ENCODE assay signal across 12 mouse cellular contexts in the genomic region with DNA sequence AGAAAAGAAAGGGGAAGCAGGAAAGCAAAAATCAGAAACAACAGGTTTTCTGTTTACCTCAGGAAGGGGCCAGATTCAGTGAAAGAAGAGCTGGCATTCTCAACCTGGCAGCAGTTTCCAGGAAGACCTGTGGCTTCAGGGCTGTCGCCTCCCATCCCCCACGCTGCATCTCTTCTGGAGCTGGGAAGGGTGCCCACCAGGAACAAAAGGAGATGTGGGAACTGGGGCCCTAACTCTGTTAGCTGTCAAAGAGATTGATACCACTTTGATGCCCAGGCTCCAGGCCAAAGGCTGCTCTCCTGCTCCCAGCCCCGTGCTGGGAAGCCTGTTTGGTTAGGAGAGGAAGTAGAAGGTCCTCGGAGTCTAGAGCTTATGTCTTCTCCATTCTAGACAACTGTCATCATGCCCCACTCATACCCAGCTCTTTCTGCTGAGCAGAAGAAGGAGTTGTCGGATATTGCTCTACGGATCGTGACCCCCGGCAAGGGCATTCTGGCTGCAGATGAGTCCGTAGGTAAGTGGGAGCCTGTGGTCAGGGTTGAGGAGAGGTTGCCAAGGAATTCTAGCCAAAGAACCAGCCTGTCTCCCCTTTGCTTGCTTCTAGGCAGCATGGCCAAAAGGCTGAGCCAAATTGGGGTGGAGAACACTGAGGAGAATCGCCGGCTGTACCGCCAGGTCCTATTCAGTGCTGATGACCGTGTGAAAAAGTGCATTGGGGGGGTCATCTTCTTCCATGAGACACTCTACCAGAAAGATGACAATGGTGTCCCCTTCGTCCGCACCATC. TPM values are rescaled to one million over a fixed set of nuclear protein-coding genes. Genes with fewer than 3 reads are reported as not detected.
DNase-seq lines count a peak whose midpoint lies in the region; ATAC-seq lines count a peak whose summit lies in the region.
"Had no signal": no experiment of that assay in that cellular context is flagged by ENCODE, and none has a peak within 500 bp of the region (broad histone marks: within the 10 kb centered on the region; RNA-seq: fewer than 3 reads in every experiment).

No protein-coding gene starts in this region.

- peaks cover 43% of the 10 kb centered on the region for H3K36me3 ChIP-seq in forebrain, embryonic 13.5 days (ENCODE audit: poor library complexity, severe bottlenecking)
- H3K36me3 ChIP-seq in forebrain, embryonic 11.5 days (ENCODE audit: control insufficient read depth, insufficient read depth, low read length): peaks cover 3% of the 10 kb centered on the region; the same call in 1 of the 2 replicates
- no peaks in the 10 kb centered on the region for H3K36me3 ChIP-seq in hindbrain, embryonic 14.5 days (replicated peaks; ENCODE audit: control insufficient read depth, insufficient read depth)

- no peaks in the 10 kb centered on the region for H3K9me3 ChIP-seq in forebrain, embryonic 13.5 days (replicated peaks)
- H3K9me3 ChIP-seq in forebrain, embryonic 11.5 days (ENCODE audit: control insufficient read depth, low read length): no peaks in the 10 kb centered on the region
- no peaks in the 10 kb centered on the region for H3K9me3 ChIP-seq in hindbrain, embryonic 14.5 days (ENCODE audit: control insufficient read depth, low read length)

- peak overlapping the region; percentile 54 for H3K4me2 ChIP-seq in forebrain, embryonic 13.5 days
- no peak overlapping the region for H3K4me2 ChIP-seq in forebrain, embryonic 11.5 days (ENCODE audit: low read depth, low read length, severe bottlenecking)
- peak overlapping the region; percentile 36 for H3K4me2 ChIP-seq in hindbrain, embryonic 14.5 days (replicated peaks)

- no peaks in the 10 kb centered on the region for H3K27me3 ChIP-seq in forebrain, embryonic 13.5 days
- no peaks in the 10 kb centered on the region for H3K27me3 ChIP-seq in forebrain, embryonic 11.5 days (ENCODE audit: control insufficient read depth, insufficient read depth, low read length)
- no peaks in the 10 kb centered on the region for H3K27me3 ChIP-seq in hindbrain, embryonic 14.5 days (ENCODE audit: control insufficient read depth, insufficient read depth, low read length)
- H3K27me3 ChIP-seq: Patski had no signal

- 70% methylated on average over 15 of the region's 15 CpGs for WGBS in forebrain, embryonic 13.5 days
- 88% methylated on average over 15 of the region's 15 CpGs for WGBS in forebrain, embryonic 11.5 days
- WGBS in hindbrain, embryonic 14.5 days: 65% methylated on average over 15 of the region's 15 CpGs

- peaks cover 50% of the 10 kb centered on the region for H3K4me1 ChIP-seq in forebrain, embryonic 13.5 days
- H3K4me1 ChIP-seq in forebrain, embryonic 11.5 days (replicated peaks; ENCODE audit: control insufficient read depth, insufficient read depth, low read length): peaks cover 7% of the 10 kb centered on the region; the same call in 1 of the 2 replicates
- peaks cover 14% of the 10 kb centered on the region for H3K4me1 ChIP-seq in hindbrain, embryonic 14.5 days (replicated peaks; ENCODE audit: control insufficient read depth, insufficient read depth, low read length)

- intact Hi-C loops in left cerebral cortex, postnatal 14 days (cut with DNase I): no loop called here

- H3K4me3 ChIP-seq in forebrain, embryonic 13.5 days: peak overlapping the region; percentile 35
- H3K4me3 ChIP-seq in forebrain, embryonic 11.5 days (ENCODE audit: low read depth, low read length): no peak overlapping the region
- peak overlapping the region; percentile 15 for H3K4me3 ChIP-seq in hindbrain, embryonic 14.5 days (replicated peaks; ENCODE audit: low read length)

- DNase-seq in forebrain, embryonic 11.5 days (ENCODE audit: low spot score): no peak
- DNase-seq in left cerebral cortex, postnatal 14 days (ENCODE audit: low spot score in 2 of 2): peak; percentile 36 to 46
- no peak for DNase-seq in left cerebral cortex, adult 9 months (ENCODE audit: low spot score in 2 of 2)
- DNase-seq in cerebellum, adult 11-12 months: peak; percentile 69
- DNase-seq in hindbrain, embryonic 14.5 days (ENCODE audit: low spot score): peak; percentile 63
- no peak for DNase-seq in thymus, postnatal 14 days
- no peak for DNase-seq in gastrocnemius, postnatal 4 days (ENCODE audit: low spot score in 2 of 2)
- DNase-seq: gastrocnemius, postnatal 25 days; lung, adult 2 months had no signal

- H3K27ac ChIP-seq in forebrain, embryonic 13.5 days: peak overlapping the region; percentile 90
- H3K27ac ChIP-seq in forebrain, embryonic 11.5 days (ENCODE audit: low read depth, low read length): no peak overlapping the region
- H3K27ac ChIP-seq in hindbrain, embryonic 14.5 days: peak overlapping the region; percentile 35; the same call in 1 of the 2 replicates
- H3K27ac ChIP-seq: stomach, postnatal 0 days had no signal

- ATAC-seq in forebrain, embryonic 13.5 days: no peak
- no peak for ATAC-seq in forebrain, embryonic 11.5 days (replicated peaks; ENCODE audit: low FRiP score)
- ATAC-seq in hindbrain, embryonic 14.5 days (ENCODE audit: low FRiP score): peak; percentile 25; the same call in 1 of the 2 replicates
- ATAC-seq: Patski had no signal

- no peak overlapping the region for H3K9ac ChIP-seq in forebrain, embryonic 13.5 days
- H3K9ac ChIP-seq in forebrain, embryonic 11.5 days (ENCODE audit: low read length): no peak overlapping the region
- no peak overlapping the region; the same call in 1 of the 2 replicates for H3K9ac ChIP-seq in hindbrain, embryonic 14.5 days

RNA-seq across cellular contexts. Expression of a gene that starts 1.4 kb away (rescaled TPM):
- 135 and 142 TPM in 2 replicates for polyA plus RNA-seq in forebrain, embryonic 13.5 days (2015; fragmentation: Nextera tagmentation; extraction: Ambion mirVana)
- polyA plus RNA-seq in forebrain, embryonic 11.5 days (2014; fragmentation: Nextera tagmentation; extraction: Ambion mirVana): 3.3 and 7.4 TPM in 2 replicates
- total RNA-seq in left cerebral cortex, postnatal 14 days (2021): 100 to 1,000 TPM; 532 to 560 TPM
- 278 and 292 TPM in 2 replicates for polyA plus RNA-seq in hindbrain, embryonic 14.5 days (2014; fragmentation: Nextera tagmentation; extraction: Ambion mirVana)
- 1 to 10 TPM; 1.4 to 2.2 TPM for total RNA-seq in gastrocnemius, postnatal 4 days (2021)

RNA-seq across cellular contexts. Expression of a gene that starts 4.0 kb away (rescaled TPM):
- polyA plus RNA-seq in forebrain, embryonic 13.5 days (2015; fragmentation: Nextera tagmentation; extraction: Ambion mirVana): 55.0 and 62.0 TPM in 2 replicates
- 69.6 and 70.3 TPM in 2 replicates for polyA plus RNA-seq in forebrain, embryonic 11.5 days (2014; fragmentation: Nextera tagmentation; extraction: Ambion mirVana)
- 10 to 100 TPM; 81.1 to 81.3 TPM for total RNA-seq in left cerebral cortex, postnatal 14 days (2021)
- 76.4 and 76.5 TPM in 2 replicates for polyA plus RNA-seq in hindbrain, embryonic 14.5 days (2014; fragmentation: Nextera tagmentation; extraction: Ambion mirVana)
- total RNA-seq in gastrocnemius, postnatal 4 days (2021): 10 to 100 TPM; 30.5 to 33.2 TPM

RNA-seq across cellular contexts. Expression of a gene that starts 19.1 kb away (rescaled TPM):
- 68.7 and 70.2 TPM in 2 replicates for polyA plus RNA-seq in forebrain, embryonic 13.5 days (2015; fragmentation: Nextera tagmentation; extraction: Ambion mirVana)
- 73.2 and 77.4 TPM in 2 replicates for polyA plus RNA-seq in forebrain, embryonic 11.5 days (2014; fragmentation: Nextera tagmentation; extraction: Ambion mirVana)
- 10 to 100 TPM; 28.2 to 30.6 TPM for total RNA-seq in left cerebral cortex, postnatal 14 days (2021)
- 82.6 and 95.8 TPM in 2 replicates for polyA plus RNA-seq in hindbrain, embryonic 14.5 days (2014; fragmentation: Nextera tagmentation; extraction: Ambion mirVana)
- total RNA-seq in gastrocnemius, postnatal 4 days (2021): 10 to 100 TPM; 20.4 to 26.7 TPM

RNA-seq across cellular contexts. Expression of a gene that starts 22.9 kb away (rescaled TPM):
- polyA plus RNA-seq in forebrain, embryonic 13.5 days (2015; fragmentation: Nextera tagmentation; extraction: Ambion mirVana): 41.8 and 46.4 TPM in 2 replicates
- polyA plus RNA-seq in forebrain, embryonic 11.5 days (2014; fragmentation: Nextera tagmentation; extraction: Ambion mirVana): 75.5 and 76.1 TPM in 2 replicates
- total RNA-seq in left cerebral cortex, postnatal 14 days (2021): 1 to 10 TPM; 5.0 to 8.4 TPM
- polyA plus RNA-seq in hindbrain, embryonic 14.5 days (2014; fragmentation: Nextera tagmentation; extraction: Ambion mirVana): 5.6 and 9.2 TPM in 2 replicates
- 10 to 100 TPM; 14.6 to 16.1 TPM for total RNA-seq in gastrocnemius, postnatal 4 days (2021)

RNA-seq across cellular contexts. Expression of a gene that starts 33.6 kb away (rescaled TPM):
- 0.18 and 0.35 TPM in 2 replicates for polyA plus RNA-seq in forebrain, embryonic 13.5 days (2015; fragmentation: Nextera tagmentation; extraction: Ambion mirVana)
- 0.21 and 0.87 TPM in 2 replicates for polyA plus RNA-seq in forebrain, embryonic 11.5 days (2014; fragmentation: Nextera tagmentation; extraction: Ambion mirVana)
- total RNA-seq in left cerebral cortex, postnatal 14 days (2021): 1 to 10 TPM; 6.4 to 9.3 TPM
- polyA plus RNA-seq in hindbrain, embryonic 14.5 days (2014; fragmentation: Nextera tagmentation; extraction: Ambion mirVana): 0.16 and 0.35 TPM in 2 replicates
- total RNA-seq in gastrocnemius, postnatal 4 days (2021): 1 to 10 TPM in 1 of 2 experiments, under 1 TPM in 1; 0.47 to 1.3 TPM
- polyA plus RNA-seq: stomach, postnatal 0 days had no signal

Comparison
In these comparisons a context has a peak if more than half of its experiments do, and no peak if none do; other contexts are left out.
1. DNase-seq: peak in left cerebral cortex, postnatal 14 days (2 of 2), cerebellum, adult 11-12 months (single experiment) and hindbrain, embryonic 14.5 days (single experiment); none in forebrain, embryonic 11.5 days (single experiment), left cerebral cortex, adult 9 months (0 of 2), thymus, postnatal 14 days (single experiment) and gastrocnemius, postnatal 4 days (0 of 2).
2. RNA of a gene that starts 1.4 kb away (polyA plus RNA-seq): 278 to 292 TPM in hindbrain, embryonic 14.5 days and 135 to 142 TPM in forebrain, embryonic 13.5 days; 3.3 to 7.4 TPM in forebrain, embryonic 11.5 days; every median in the first group is over 10 times any median in the second.